Mouse (Mus musculus): ENCODE data around the gene Bicc1. TPM values are rescaled to one million over a fixed set of nuclear protein-coding genes. Genes with fewer than 3 reads are reported as not detected.

Gene Bicc1
- total RNA-seq, 4 experiments from 2014 or later = 11.8 to 17.8 (median 14.1) TPM

- DNase-seq (ENCODE audit: low spot score) = no peak
Measured at GRCm38 (mm10) chr10:71058070-71058469, 101.4 kb downstream of the Bicc1 start.

GRCm38 (mm10) chr10:71052748-71053147 is 106.8 kb downstream of the Bicc1 start:
- DNase-seq (ENCODE audit: low spot score) = no peak

GRCm38 (mm10) chr10:71052208-71052607 is 107.3 kb downstream of the Bicc1 start:
- peak; percentile 46 for DNase-seq (ENCODE audit: low spot score)

GRCm38 (mm10) chr10:71050722-71051333 is 108.7 kb downstream of the Bicc1 start:
- DNase-seq (ENCODE audit: low spot score) = no peak

- peak; percentile 41 for DNase-seq (ENCODE audit: low spot score)
Measured at GRCm38 (mm10) chr10:71049294-71049693, 110.2 kb downstream of the Bicc1 start.

- no peak for DNase-seq (ENCODE audit: low spot score)
Measured at GRCm38 (mm10) chr10:71044410-71044809, 115.1 kb downstream of the Bicc1 start.

- DNase-seq (ENCODE audit: low spot score) = no peak
Measured at GRCm38 (mm10) chr10:71041874-71042273, 117.6 kb downstream of the Bicc1 start.

- DNase-seq (ENCODE audit: low spot score) = no peak
Measured at GRCm38 (mm10) chr10:71036484-71036883, 123.0 kb downstream of the Bicc1 start.

GRCm38 (mm10) chr10:71028996-71029395 is 130.5 kb downstream of the Bicc1 start:
- DNase-seq (ENCODE audit: low spot score) = no peak

- DNase-seq (ENCODE audit: low spot score) = peak; percentile 56
Measured at GRCm38 (mm10) chr10:71028066-71028844, 131.2 kb downstream of the Bicc1 start.

- DNase-seq (ENCODE audit: low spot score) = peak; percentile 65
Measured at GRCm38 (mm10) chr10:71025131-71025894, 134.2 kb downstream of the Bicc1 start.

GRCm38 (mm10) chr10:71024681-71025080 is 134.8 kb downstream of the Bicc1 start:
- peak; percentile 37 for DNase-seq (ENCODE audit: low spot score)

- no peak for DNase-seq (ENCODE audit: low spot score)
Measured at GRCm38 (mm10) chr10:71023471-71023870, 136.0 kb downstream of the Bicc1 start.

GRCm38 (mm10) chr10:71020459-71020858 is 139.0 kb downstream of the Bicc1 start:
- no peak for DNase-seq (ENCODE audit: low spot score)

GRCm38 (mm10) chr10:71019836-71020235 is 139.7 kb downstream of the Bicc1 start:
- DNase-seq (ENCODE audit: low spot score) = peak; percentile 36

GRCm38 (mm10) chr10:71009771-71010496 is 149.6 kb downstream of the Bicc1 start:
- no peak for DNase-seq (ENCODE audit: low spot score)

GRCm38 (mm10) chr10:71008721-71009120 is 150.8 kb downstream of the Bicc1 start:
- no peak for DNase-seq (ENCODE audit: low spot score)

- peak; percentile 51 for DNase-seq (ENCODE audit: low spot score)
Measured at GRCm38 (mm10) chr10:71007956-71008355, 151.5 kb downstream of the Bicc1 start.

- no peak for DNase-seq (ENCODE audit: low spot score)
Measured at GRCm38 (mm10) chr10:71007516-71007915, 152.0 kb downstream of the Bicc1 start.

GRCm38 (mm10) chr10:71007001-71007400 is 152.5 kb downstream of the Bicc1 start:
- DNase-seq (ENCODE audit: low spot score) = no peak

- no peak for DNase-seq (ENCODE audit: low spot score)
Measured at GRCm38 (mm10) chr10:71002871-71003270, 156.6 kb downstream of the Bicc1 start.

GRCm38 (mm10) chr10:71002186-71002585 is 157.3 kb downstream of the Bicc1 start:
- DNase-seq (ENCODE audit: low spot score) = no peak
